Mouse (Mus musculus): ENCODE results near the gene Idh2.
A peak's percentile ranks its signal among the peaks of the same experiment; 100 is the strongest.

Idh2 gene

DNA sequence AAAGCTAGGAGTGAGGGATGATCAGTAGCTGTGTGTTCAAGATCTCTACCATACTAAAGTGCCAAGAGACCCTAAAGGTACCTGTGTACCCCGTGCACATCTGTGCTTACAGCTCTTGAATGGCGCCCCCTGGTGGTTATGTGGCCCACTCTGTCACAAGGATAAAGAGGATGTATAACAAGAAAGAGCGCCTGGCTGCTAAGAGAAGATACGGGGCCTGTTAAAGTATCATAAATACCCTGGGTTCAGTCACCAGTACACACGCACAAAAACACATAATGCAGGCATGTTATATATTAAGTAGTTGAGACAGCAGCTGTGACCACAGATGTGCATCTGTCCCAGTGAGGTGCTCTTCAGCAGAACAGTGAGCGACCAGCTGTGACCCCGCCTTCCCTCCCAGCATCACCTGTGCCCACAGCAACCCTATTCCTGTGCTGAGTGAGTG, 30.7 kb downstream of the Idh2 start:
- DNase-seq, result peak; percentile 73 to 92

GRCm38 (mm10) chr7:80081586-80082554, 33.3 kb downstream of the Idh2 start:
- DNase-seq, result no peak

DNA sequence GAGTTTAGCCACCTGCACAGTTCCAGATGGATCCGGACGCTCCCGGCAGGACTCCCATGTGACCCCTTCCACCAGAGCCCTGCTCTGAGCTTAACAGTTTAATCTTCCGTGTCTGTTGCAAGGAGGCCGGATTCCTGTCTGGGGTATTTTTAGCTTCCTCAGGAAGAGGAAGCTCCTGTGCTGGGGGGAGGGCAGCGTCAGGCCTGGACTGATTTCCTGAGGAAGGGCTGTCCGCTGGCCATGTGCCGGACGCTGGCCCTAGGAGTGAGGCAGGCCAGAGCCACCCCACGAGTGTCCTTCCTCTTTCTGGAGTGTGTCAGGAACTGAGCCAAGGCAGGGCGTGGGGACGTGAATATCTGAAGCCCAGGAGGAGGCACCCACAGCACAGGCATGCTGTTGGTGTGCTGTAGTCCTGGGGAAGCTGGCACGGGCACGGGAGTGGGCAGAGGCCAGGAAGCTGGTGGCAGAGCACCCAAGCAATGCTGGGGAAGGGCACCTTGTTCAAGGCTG, 36.3 kb downstream of the Idh2 start:
- DNase-seq, result peak; percentile 94 to 96

DNA sequence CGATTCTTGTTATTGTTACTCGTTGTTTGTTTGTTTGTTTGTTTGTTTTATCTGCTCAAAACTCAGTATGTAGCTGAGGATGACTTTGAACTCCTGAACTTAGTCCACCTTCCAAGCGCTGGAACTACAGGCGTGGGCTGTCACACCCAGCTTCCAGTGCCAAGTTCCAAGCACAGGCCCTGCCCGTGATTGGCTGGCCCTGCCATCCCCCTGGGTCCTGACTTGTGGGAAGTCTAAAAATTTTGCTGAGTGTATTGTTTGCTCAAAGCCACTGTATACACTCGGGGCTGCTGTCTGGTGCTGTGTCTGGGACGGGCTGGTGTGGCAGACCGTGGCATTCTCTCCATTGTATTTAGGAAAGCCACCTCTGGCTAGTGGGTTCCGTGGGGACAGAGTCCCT, 37.4 kb downstream of the Idh2 start:
- DNase-seq, result peak; percentile 62 to 69

DNA sequence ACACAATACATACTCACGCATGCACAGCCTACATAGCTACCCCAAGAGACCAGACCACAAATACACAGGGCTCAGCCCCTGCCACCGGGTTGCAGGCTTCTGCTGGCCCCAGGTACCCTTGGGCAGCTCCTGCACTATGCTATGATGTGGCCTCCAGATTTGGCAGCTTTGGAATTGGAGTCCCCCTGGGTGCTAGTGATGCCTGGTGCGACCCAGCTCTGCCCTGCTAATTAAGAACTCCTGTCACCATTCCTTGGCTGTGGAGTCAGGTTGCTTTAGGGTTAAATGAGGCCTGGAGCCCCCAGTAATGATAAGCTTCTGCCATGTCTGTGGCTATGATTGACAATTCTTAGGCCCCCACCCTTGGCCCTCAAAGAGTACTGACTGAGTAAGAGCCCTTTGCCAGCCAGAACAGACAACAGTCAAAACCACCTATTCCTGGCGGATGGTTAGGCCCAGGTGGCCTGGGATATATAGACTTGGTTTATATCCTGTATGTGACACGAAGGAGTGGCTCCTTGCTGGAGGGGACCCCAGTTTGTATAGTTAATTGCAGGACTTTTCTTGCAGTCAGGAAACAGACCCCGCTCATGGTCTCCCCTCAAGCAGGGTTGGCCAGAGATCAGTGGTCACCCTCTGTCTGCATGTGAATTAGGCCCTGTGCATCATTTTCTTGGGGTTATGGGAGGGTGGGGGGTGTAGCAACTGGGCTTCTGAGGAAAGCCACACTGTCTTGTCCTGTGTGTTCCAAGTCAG, 38.1 kb downstream of the Idh2 start:
- DNase-seq, result no peak

DNA sequence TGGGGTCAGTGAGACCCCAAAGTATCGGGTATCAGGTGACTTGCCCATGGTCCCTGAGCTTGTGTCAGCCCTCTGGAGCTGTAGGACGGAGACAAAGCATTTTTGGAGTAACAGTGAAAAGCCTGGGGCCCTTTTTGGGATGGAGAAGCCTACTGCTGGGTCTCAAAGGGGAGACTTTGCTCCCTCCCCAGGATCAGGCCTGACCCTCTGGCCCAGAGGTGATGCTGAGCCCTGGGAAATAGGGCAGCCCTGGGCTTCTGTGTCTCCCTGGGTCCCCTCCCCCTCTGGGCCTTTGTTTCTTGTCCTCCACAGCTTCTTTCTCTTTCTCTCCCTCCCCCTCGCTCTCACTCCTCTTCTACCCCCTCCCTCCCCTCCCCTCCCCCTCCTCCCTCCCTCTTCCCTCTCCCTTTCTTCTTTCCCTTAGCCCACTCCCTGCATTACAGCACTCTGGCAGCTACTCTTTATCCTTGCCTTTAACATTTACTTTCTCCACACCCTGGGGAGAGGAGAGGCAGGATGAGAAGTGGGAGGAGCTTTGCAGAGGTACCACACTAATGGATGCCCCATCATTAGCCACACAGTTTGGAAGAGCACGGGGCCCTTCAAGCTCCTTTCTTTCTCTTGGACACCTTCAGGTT, 39.1 kb downstream of the Idh2 start:
- no peak for DNase-seq

GRCm38 (mm10) chr7:80074921-80075441, 40.2 kb downstream of the Idh2 start:
- DNase-seq, result peak; percentile 75 to 78

GRCm38 (mm10) chr7:80073506-80073905, 41.7 kb downstream of the Idh2 start:
- DNase-seq, result peak; percentile 74 to 81

- DNase-seq, result no peak
These were observed 42.9 kb downstream of the Idh2 start for GRCm38 (mm10) chr7:80072297-80072696.

GRCm38 (mm10) chr7:80071209-80071608, 44.0 kb downstream of the Idh2 start:
- DNase-seq, result no peak

GRCm38 (mm10) chr7:80069615-80070327, 45.4 kb downstream of the Idh2 start:
- DNase-seq, result peak; percentile 63 to 77

DNA sequence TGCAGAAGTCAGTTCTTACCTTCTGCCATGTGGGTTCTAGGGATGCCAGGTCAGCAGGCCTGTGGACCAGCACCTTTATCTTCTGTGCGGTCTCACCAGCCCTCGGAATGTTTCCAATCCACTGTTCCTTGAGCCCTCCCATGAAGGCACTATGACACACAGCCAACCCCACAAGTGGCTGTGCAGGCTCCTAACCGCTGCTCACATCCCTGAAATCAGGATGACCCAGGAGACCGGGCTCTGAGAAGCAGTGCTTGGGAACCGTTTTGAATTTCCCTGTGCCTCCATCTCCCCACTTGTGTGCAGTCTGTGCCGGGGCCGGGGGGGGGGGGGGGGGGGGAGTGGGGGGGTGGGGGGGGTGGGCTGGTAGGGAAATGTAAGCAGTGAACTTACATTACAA, 46.9 kb downstream of the Idh2 start:
- DNase-seq, result no peak

DNA sequence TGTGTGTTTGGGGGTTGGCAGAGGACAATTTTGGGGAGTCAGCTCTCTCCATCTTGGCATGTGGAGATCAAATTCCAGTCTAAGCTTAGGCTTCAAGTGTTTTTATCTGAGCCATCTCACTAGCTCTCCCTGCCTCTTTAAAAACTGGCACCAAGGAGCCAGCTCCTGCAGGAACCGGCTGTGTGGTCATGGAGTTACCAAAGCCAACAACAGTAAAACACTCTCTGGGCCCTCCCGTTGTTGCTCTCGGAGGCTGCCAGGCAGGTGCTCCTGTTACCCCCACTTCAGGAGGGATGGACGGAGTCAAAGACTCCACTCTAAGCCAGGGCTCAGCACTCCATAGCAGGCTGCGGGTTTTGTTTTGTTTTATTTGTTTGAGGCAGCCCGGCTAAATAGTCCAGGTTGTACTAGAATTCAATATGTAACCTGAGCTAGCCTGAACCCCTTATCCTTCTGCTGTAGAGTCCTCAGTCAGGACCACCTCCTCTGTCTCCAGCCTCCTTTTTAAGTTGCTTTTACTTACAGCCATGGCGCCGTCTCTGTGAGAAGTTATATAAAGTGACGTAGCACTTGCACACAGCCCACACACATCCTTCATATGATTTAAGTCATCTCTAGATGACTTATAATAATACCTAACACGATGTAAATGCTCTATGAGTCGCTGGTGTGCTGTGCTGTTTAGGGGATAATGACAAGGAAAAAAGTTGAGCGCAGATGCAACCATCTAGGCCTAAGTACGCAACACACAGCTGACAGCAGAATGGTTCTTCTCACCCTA, 48.3 kb downstream of the Idh2 start:
- DNase-seq, result no peak

DNA sequence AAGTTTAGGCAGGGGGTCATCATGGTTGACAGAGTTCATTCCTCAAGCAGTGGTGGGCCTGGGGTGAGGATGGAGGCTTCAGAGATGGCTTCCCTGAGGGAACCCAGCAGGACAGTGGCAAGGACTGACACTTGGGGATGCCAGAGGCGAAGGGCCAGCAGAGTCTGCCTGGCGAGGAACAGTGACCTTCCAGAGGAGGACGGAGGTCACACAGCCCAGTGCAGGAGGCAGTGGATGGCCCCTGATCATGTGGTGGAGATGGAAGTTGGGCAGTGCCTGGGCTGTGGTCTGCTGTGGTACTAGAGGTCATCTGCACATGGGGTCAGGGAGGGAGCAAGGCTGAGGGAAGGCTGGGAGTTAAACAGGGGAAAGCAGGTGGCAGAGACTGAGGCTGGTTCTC, 49.9 kb downstream of the Idh2 start:
- DNase-seq, result no peak

DNA sequence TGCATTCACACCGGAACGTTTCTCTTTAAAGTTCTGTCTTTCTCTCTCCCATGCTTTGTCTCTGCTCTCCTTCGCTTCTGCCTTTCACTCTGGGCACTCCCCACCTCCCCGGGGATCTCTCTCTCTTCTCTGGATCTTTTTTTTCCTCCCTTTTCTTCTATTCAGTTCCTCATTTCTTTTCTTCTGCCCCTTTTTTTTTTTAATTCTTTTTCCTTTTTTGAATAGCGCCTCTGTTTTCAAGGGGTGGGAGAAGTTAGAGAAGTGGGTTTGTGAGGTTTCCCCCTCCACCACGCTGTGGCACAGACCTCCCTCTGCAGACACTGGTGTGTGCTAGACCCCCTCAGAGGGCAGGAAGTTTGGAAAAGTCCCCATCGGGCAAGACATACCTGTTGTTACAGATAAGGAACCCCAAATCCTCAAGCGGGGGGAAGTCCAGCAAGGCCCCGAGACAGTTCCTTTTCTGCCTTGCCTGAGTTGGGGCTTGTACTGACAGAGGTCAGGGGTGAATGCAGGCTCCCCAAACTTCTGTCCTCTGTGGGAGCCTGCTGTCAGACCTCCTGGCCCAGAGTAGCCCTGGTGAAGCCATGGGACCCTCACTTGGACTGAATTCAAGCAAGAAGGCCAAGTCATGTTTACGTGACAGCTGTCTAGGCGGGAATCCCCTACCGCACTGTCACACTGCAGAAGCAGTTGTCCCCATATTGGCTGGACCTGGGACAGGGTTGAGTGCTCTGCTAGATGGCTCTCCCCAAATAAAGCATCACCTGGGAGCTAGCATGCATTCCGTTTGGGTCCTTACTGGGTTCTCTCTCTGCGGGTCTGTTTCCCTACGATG, 51.1 kb downstream of the Idh2 start:
- no peak for DNase-seq

DNA sequence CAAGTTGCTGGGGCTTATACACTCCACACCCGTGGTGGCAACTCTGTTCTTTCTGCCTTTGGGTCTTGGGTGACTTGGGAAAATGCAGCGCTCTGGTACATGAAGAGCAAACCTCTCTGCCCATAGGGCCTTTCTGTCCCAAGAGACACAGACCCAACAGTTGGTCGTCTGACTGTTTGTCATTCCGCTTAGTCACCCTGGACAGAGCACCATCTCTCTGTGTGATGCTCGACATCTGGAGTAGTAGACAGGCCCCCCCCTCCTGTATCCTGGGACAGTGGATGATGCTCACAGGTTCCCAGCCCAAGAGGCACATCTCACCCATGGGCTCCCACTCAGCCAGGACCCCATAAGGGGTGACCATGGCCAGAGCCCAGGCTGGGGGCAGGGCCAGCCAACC, 51.9 kb downstream of the Idh2 start:
- DNase-seq, result no peak

DNA sequence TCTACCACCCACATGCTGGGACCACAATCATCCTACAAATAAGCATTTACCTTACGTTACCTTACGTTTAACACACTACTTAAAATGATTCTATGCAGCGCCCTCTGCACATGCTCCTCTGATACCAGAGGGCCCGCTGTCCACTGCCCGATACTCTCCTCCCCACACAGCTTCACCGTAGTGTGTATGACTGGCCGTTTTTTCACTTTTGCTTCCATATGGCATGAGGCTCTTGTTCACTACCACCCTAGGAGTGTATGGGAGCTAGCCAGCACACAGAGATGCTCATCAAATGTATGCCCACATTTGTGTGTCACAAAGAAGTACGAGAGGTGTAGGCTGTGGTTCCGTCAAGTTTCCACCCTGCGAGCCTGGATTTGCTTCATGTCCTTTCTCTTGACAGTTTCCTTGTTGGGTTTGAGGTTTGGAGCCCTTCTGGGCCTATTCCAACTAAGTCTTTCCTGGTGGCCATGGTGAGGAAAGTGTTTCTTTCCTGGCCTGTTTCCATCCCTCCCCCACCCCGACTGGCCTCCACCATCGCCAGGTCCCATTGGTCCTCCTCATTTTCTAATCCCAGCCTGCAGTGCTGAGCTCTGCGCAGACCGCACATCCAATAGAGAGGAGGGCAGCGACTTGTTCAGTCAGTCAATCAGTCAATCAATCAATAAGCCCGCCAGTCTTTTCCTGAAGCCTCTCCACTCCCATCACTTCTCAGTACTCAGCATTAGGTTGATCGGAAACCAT, 52.9 kb downstream of the Idh2 start:
- DNase-seq, result no peak

- peak; percentile 50 to 67 for DNase-seq
These were observed 55.0 kb downstream of the Idh2 start for GRCm38 (mm10) chr7:80060012-80060778.
